Mouse (Mus musculus): ENCODE measurements at regions not wholly inside any gene's neighbourhood (a gene's known extent, or its start where the extent isn't known, plus 50 kb on each side); places are given as distances from the start of the nearest gene placed in this dataset.

DNA sequence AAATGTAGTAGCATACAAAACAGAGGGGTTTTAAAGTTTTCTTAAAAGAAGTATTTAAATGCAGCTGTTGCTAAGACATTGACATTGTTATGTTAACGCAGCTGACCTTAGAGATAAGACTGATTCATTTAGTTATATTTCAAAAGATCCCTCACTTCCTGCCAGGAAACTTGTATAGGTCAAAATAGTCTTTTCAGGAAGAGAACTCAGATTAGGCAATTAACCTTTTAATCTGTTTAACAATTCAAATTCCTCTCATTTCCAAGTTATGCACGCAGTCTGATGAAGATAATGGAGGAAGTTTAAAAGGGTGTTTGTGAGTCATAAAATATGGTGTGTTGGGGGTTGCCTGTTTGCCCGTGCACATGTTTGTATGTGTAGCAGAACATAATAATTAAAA lies 448.5 kb downstream of the Tmtc2 start:
- 63% methylated on average over 3 of the region's 3 CpGs for WGBS
- ATAC-seq (ENCODE audit: low FRiP score): no peak

DNA sequence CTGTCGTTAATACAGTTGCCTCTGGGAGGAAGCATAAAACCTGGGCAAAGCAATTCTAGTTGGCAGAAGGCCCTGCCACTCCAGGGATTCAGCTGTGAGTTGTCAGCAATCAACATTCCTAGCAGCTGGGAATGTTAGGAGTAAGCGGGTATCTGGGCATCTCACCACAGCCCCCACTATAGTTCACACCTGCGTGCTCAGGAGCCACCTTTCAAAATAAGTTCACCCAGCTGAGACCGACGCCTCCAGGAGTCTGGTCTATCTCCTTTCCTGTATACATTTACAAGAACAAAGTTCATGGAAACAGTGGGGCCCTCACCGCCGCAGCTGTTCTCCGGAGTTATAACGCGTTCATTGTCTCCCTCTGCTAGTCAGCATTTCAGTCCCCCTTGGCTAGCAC lies 454.0 kb downstream of the Tmtc2 start:
- no peaks in the 10 kb centered on the region for H3K4me1 ChIP-seq
- ATAC-seq (ENCODE audit: low FRiP score): no peak
- no peaks in the 10 kb centered on the region for H3K9me3 ChIP-seq (replicated peaks)
- WGBS: 72% methylated on average over 10 of the region's 10 CpGs
- no peak overlapping the region for H3K27ac ChIP-seq (replicated peaks)
- H3K4me2 ChIP-seq: no peak overlapping the region
- no peaks in the 10 kb centered on the region for H3K36me3 ChIP-seq
- no peak overlapping the region for H3K9ac ChIP-seq (replicated peaks)
- H3K27me3 ChIP-seq (replicated peaks): no peaks in the 10 kb centered on the region
- H3K4me3 ChIP-seq (replicated peaks): no peak overlapping the region

More for the DNA sequence above, 448.5 kb downstream of the Tmtc2 start:
- no peak overlapping the region for H3K4me2 ChIP-seq
- no peaks in the 10 kb centered on the region for H3K4me1 ChIP-seq
- H3K27ac ChIP-seq (replicated peaks): no peak overlapping the region
- H3K36me3 ChIP-seq: no peaks in the 10 kb centered on the region
- H3K27me3 ChIP-seq (replicated peaks): no peaks in the 10 kb centered on the region
- H3K4me3 ChIP-seq (replicated peaks): no peak overlapping the region
- no peaks in the 10 kb centered on the region for H3K9me3 ChIP-seq (replicated peaks)
- no peak overlapping the region for H3K9ac ChIP-seq (replicated peaks)

DNA sequence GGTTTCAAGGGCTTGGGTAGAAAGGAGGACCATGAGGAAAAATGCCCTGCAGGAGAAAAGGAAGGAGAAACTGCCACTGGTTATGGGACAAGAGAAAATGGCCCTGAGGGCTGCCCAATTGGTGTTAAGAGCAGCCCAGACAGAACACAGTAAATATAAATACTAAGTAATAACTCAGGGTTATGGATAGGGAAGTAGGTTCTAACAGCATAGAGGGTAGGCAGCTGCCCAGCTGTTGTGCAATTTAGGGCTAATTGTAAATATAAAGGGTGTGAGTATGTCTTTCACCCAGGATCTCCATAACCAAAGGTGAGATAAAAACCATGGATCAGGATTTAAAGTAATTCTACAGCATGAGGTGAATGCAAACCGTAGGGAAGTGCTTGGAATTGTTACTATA lies 458.1 kb downstream of the Tmtc2 start:
- Histone ChIP-seq H3K9ac (replicated peaks) (no peak overlapping the region), H3K27ac (replicated peaks) (no peak overlapping the region), H3K4me3 (replicated peaks) (no peak overlapping the region), H3K4me2 (no peak overlapping the region), H3K36me3 (no peaks in the 10 kb centered on the region), H3K9me3 (replicated peaks) (no peaks in the 10 kb centered on the region), H3K27me3 (replicated peaks) (no peaks in the 10 kb centered on the region), H3K4me1 (no peaks in the 10 kb centered on the region)
- ATAC-seq (ENCODE audit: low FRiP score): no peak
- 90% methylated on average over 1 of the region's 1 CpGs for WGBS

DNA sequence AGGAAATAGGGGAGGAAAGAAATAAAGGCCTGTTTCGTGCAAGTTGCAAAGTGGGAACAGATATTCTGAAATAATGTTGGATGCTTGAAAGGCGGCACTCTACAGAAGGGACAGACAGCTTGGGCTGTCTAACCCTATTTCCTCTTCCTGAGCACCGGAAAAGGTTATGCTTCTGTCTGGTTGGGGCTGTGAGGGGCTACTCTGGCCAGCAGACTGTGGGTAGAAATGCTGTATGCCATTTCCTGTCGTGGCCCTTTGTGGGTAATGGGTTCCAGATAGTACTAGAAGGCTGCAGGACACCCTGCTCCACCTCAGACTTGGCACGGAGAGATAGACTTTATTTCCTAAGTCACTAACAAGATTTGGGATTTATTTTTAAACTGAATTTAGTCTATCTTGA lies 459.3 kb downstream of the Tmtc2 start:
- no peak for ATAC-seq (ENCODE audit: low FRiP score)
- no peak overlapping the region for H3K27ac ChIP-seq (replicated peaks)
- H3K36me3 ChIP-seq: no peaks in the 10 kb centered on the region
- H3K27me3 ChIP-seq (replicated peaks): no peaks in the 10 kb centered on the region
- no peaks in the 10 kb centered on the region for H3K9me3 ChIP-seq (replicated peaks)
- H3K4me2 ChIP-seq: no peak overlapping the region
- no peaks in the 10 kb centered on the region for H3K4me1 ChIP-seq
- 89% methylated on average over 5 of the region's 5 CpGs for WGBS
- no peak overlapping the region for H3K9ac ChIP-seq (replicated peaks)
- no peak overlapping the region for H3K4me3 ChIP-seq (replicated peaks)

DNA sequence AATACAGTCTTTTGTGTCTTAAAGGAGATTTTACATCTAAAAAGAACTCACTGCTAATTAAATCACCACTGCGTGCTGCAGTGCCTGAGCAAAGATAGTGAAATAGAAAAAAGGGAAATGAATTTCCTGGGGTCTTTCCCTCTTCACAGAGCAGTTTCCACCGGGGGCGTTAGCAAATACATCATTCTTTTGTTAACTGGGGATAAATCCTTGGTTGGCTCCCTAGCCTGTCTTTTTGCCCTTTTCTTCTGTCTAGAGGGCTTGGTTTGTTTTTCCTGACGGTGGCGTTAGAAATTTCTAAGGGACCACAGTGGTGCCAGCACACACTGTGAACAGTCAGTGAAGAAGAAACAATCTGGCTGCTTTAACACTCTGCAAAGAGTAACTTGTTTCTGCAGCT lies 464.0 kb downstream of the Tmtc2 start:
- no peaks in the 10 kb centered on the region for H3K36me3 ChIP-seq
- no peaks in the 10 kb centered on the region for H3K27me3 ChIP-seq (replicated peaks)
- H3K4me2 ChIP-seq: peak overlapping the region; percentile 26; the same call in 1 of the 2 replicates
- H3K9me3 ChIP-seq (replicated peaks): no peaks in the 10 kb centered on the region
- ATAC-seq (ENCODE audit: low FRiP score): peak; percentile 47
- no peak overlapping the region for H3K4me3 ChIP-seq (replicated peaks)
- WGBS: 7% methylated on average over 5 of the region's 5 CpGs
- H3K4me1 ChIP-seq: no peaks in the 10 kb centered on the region
- no peak overlapping the region for H3K27ac ChIP-seq (replicated peaks)
- no peak overlapping the region for H3K9ac ChIP-seq (replicated peaks)

DNA sequence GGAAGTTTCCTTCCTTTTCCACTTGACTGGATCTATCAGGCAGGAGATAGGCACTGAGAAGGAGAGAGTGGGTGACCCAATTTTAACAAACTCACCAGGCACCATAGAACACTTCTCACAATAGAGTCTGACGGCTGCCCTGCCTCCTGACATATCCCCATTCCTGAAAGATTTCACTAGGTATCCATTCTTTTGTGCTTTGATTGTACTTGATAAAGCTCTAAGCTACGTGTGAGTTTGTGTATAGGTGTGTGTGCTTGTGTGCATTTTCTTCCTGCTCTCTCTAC lies 477.3 kb downstream of the Tmtc2 start:
- H3K27me3 ChIP-seq (replicated peaks): no peaks in the 10 kb centered on the region
- no peak overlapping the region for H3K4me3 ChIP-seq (replicated peaks)
- no peaks in the 10 kb centered on the region for H3K4me1 ChIP-seq
- H3K4me2 ChIP-seq: no peak overlapping the region
- no peak overlapping the region for H3K9ac ChIP-seq (replicated peaks)
- WGBS: 88% methylated on average over 2 of the region's 2 CpGs
- no peak for ATAC-seq (ENCODE audit: low FRiP score)
- H3K36me3 ChIP-seq: no peaks in the 10 kb centered on the region
- H3K9me3 ChIP-seq (replicated peaks): no peaks in the 10 kb centered on the region
- H3K27ac ChIP-seq (replicated peaks): no peak overlapping the region

DNA sequence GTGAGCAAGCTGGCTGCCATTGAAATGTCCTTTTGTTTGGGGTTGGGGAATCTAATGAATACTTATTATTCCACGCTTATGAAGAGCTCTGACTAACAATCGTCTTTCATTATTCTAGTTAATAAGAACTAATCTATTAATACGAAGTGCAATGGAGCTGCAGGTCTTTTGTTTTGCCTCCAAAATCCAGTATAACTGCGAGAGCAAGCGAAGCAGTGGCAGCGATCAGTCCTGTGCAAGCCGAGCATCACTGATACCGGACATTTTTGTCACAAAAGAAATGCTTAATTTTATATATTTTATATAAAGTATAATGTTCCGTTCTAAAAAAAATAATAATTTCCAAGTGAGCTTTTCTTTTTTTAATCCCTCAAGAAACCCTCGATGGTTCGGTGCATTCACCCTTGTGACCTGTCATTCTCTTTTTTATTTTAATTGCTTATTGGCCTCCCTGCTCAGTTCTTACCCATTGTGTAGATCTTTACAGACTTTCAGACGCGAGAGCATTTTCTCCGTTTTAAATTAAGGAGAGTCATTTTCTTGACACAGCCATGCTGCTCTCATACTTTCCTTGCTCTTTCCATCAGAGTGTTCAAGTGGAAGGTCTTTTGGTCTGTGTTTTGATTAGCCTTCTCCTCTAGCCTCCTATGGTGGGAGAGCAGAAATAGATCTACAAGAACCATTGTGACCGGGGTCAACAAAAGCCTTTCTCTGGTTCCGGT lies 477.8 kb downstream of the Tmtc2 start:
- no peak overlapping the region for H3K4me2 ChIP-seq
- WGBS: 75% methylated on average over 16 of the region's 16 CpGs
- no peaks in the 10 kb centered on the region for H3K36me3 ChIP-seq
- no peaks in the 10 kb centered on the region for H3K9me3 ChIP-seq (replicated peaks)
- no peaks in the 10 kb centered on the region for H3K4me1 ChIP-seq
- H3K27ac ChIP-seq (replicated peaks): no peak overlapping the region
- no peak overlapping the region for H3K4me3 ChIP-seq (replicated peaks)
- no peak overlapping the region for H3K9ac ChIP-seq (replicated peaks)
- ATAC-seq (ENCODE audit: low FRiP score): no peak
- no peaks in the 10 kb centered on the region for H3K27me3 ChIP-seq (replicated peaks)

DNA sequence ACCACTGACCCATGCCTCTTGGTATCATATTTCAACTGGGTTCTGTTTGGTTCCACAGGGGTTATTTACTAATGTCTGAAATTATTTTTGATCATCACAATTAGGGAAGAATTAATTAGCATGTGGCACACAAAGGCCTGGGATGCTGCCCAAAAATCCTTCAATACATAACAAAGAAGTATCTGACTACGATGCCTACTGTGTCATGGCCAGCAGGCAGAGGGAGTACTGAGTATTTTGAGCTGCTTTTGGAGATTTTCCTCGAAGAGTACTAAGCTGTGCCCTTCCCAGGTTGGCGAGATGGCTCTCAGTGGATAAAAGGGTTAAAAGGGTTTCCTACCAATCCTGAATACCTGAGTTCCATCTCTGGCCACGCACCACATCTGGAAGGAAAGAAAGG lies 478.5 kb downstream of the Tmtc2 start:
- H3K9ac ChIP-seq (replicated peaks): no peak overlapping the region
- H3K4me1 ChIP-seq: no peaks in the 10 kb centered on the region
- WGBS: 83% methylated on average over 4 of the region's 4 CpGs
- H3K27ac ChIP-seq (replicated peaks): no peak overlapping the region
- no peaks in the 10 kb centered on the region for H3K9me3 ChIP-seq (replicated peaks)
- no peak overlapping the region for H3K4me2 ChIP-seq
- no peak overlapping the region for H3K4me3 ChIP-seq (replicated peaks)
- ATAC-seq (ENCODE audit: low FRiP score): no peak
- H3K27me3 ChIP-seq (replicated peaks): no peaks in the 10 kb centered on the region
- H3K36me3 ChIP-seq: no peaks in the 10 kb centered on the region

DNA sequence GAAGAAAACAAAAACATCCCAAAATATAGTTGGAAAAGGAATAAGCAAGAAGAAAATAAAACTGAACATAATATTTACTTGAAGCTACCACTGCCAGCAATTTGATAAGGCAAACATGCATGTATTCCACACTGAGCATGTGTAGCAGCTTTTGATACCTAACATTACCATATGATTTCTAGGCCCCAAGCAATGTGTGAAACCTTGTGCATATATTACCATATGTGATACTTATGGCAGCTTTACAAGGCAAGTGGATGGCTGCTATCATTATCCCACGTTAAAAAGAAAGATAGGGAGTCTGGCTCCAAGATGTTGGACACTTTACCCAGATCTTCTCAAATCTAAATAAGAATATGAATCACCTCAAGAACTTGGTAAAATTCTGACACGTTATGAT lies 497.4 kb downstream of the Tmtc2 start:
- Histone ChIP-seq H3K9ac (replicated peaks) (no peak overlapping the region), H3K27ac (replicated peaks) (no peak overlapping the region), H3K36me3 (no peaks in the 10 kb centered on the region), H3K9me3 (replicated peaks) (no peaks in the 10 kb centered on the region), H3K4me3 (replicated peaks) (no peak overlapping the region), H3K4me2 (no peak overlapping the region), H3K27me3 (replicated peaks) (no peaks in the 10 kb centered on the region), H3K4me1 (no peaks in the 10 kb centered on the region)
- no peak for ATAC-seq (ENCODE audit: low FRiP score)
- WGBS: 81% methylated on average over 2 of the region's 2 CpGs

DNA sequence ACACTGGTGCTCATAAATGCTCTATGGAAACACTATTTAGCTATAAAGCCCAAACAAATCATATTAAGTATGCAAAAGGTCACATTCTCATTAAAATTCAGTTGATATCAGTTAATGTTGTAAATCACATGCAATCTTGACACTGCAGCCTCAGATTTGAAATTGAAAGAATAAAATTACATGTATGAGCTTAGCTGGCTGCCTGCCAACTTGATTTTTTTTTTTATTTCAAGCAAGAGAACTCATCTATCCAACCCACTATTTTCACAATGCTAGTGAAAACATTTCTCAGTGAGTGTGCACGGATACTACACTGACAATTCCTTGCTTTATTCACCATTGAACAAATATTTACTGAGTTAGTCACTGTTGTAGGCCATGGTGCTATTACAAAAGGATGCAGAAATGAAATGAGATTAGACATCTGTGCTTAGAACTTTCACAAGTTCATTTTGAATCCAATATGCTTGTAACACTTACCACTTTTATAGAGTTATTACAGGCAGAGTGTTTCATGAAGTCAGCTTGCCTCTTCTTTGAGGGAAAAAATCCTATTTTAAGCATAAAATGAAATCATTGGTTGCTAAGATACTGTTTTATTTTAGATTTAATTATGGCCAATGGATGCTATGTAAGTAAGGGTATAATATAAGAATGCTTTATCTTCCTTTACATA lies 539.4 kb downstream of the Tmtc2 start:
- no peaks in the 10 kb centered on the region for H3K27me3 ChIP-seq (replicated peaks)
- no peak overlapping the region for H3K4me2 ChIP-seq
- no peaks in the 10 kb centered on the region for H3K9me3 ChIP-seq (replicated peaks)
- H3K4me3 ChIP-seq (replicated peaks): no peak overlapping the region
- 71% methylated on average over 1 of the region's 1 CpGs for WGBS
- H3K9ac ChIP-seq (replicated peaks): no peak overlapping the region
- no peak overlapping the region for H3K27ac ChIP-seq (replicated peaks)
- no peaks in the 10 kb centered on the region for H3K36me3 ChIP-seq
- no peaks in the 10 kb centered on the region for H3K4me1 ChIP-seq
- ATAC-seq (ENCODE audit: low FRiP score): no peak

DNA sequence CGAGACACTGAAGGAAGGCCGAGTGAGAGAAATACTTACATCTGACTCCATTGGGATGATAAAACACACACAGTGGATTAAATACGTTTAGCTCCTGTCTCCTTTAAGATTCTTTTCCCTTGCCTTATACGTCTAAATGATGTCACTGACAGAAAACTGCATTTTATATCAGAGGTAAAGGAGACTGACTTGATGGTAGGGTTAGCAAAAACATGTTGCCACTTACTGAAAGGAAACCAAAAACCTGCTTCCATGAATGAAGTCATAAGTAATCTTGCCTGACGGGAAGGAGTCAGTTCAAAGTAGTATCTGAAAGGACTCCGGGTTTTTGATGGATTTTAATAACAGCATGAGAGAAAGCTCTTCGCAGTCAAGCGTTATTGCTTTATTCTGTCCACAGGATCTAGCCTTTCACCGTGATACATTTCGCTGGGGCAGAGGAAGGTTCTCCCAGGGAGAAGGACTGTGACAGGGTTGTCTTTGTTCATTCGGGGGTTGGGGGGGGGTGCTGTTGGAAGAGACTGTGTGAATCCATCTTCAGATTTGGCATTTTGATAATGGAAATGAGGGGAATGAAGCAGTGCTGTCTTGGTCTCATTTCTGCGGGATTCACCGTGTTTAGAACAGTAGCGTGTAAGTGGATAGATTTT lies 553.7 kb downstream of the Tmtc2 start:
- ATAC-seq (ENCODE audit: low FRiP score): no peak; the same call in 1 of the 2 replicates
- 54% methylated on average over 14 of the region's 14 CpGs for WGBS
- no peaks in the 10 kb centered on the region for H3K27me3 ChIP-seq (replicated peaks)
- H3K36me3 ChIP-seq: no peaks in the 10 kb centered on the region
- H3K9ac ChIP-seq (replicated peaks): no peak overlapping the region
- peak overlapping the region; percentile 31 for H3K4me2 ChIP-seq
- H3K4me1 ChIP-seq: no peaks in the 10 kb centered on the region
- H3K9me3 ChIP-seq (replicated peaks): no peaks in the 10 kb centered on the region
- no peak overlapping the region for H3K4me3 ChIP-seq (replicated peaks)
- H3K27ac ChIP-seq (replicated peaks): 0 out of 2 replicates have a peak overlapping the region, but pooled peaks have one; percentile 18

DNA sequence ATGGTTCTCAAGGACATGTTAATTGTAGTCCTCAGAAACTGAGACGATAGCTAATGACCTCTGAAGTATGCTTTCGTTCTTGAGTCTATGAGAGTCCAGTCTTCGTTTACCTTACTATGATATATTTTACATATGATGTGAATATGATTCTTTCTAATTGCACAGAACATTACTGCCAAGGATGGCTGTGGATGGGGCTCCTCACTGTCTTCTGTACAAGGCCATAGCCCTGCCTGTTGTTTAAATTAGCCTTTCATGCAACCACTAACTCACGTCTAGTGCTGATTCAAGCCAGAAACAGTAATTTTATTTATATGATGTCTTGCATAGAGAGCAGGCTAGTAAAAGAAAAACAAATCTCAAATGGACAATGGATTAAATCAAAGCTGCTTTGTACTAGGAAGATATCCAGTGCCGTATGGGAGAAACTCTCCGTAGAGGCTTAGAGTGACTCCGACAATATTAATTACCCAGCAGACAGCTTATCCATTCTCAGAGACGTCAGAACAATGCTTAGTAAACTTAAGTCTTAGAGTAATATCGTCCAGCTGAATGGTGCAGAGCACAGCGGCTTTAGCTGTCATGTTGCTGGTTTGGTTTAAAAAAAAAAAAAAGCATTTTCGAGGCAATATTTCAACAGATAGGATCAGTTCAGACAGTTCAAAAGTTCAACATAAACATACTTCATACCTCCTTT lies 554.3 kb downstream of the Tmtc2 start:
- H3K27ac ChIP-seq (replicated peaks): no peak overlapping the region
- H3K4me3 ChIP-seq (replicated peaks): no peak overlapping the region
- no peaks in the 10 kb centered on the region for H3K4me1 ChIP-seq
- no peaks in the 10 kb centered on the region for H3K9me3 ChIP-seq (replicated peaks)
- 0 out of 2 replicates have a peak overlapping the region, but pooled peaks have one; percentile 1 for H3K4me2 ChIP-seq
- ATAC-seq (ENCODE audit: low FRiP score): no peak
- no peaks in the 10 kb centered on the region for H3K27me3 ChIP-seq (replicated peaks)
- H3K9ac ChIP-seq (replicated peaks): no peak overlapping the region
- WGBS: 45% methylated on average over 11 of the region's 11 CpGs
- H3K36me3 ChIP-seq: no peaks in the 10 kb centered on the region
